Mouse (Mus musculus): ENCODE measurements around the gene Fam151a.
"Not testable (repeated sequence)": the region's sequence is repeated elsewhere in the genome, so short reads cannot be mapped to it uniquely, and the experiment has no call there.

Fam151a gene

GRCm38 (mm10) chr4:106776998-106777397, 43.3 kb downstream of the Fam151a start:
- DNase-seq (ENCODE audit: low read depth), result no peak

- DNase-seq (ENCODE audit: low read depth), result no peak
Observed at GRCm38 (mm10) chr4:106778116-106778788, 44.6 kb downstream of the Fam151a start.

GRCm38 (mm10) chr4:106780045-106780444, 46.4 kb downstream of the Fam151a start:
- DNase-seq (ENCODE audit: low read depth), result no peak

- DNase-seq (ENCODE audit: low read depth), result no peak
Observed at GRCm38 (mm10) chr4:106783137-106783536, 49.4 kb downstream of the Fam151a start.

DNA sequence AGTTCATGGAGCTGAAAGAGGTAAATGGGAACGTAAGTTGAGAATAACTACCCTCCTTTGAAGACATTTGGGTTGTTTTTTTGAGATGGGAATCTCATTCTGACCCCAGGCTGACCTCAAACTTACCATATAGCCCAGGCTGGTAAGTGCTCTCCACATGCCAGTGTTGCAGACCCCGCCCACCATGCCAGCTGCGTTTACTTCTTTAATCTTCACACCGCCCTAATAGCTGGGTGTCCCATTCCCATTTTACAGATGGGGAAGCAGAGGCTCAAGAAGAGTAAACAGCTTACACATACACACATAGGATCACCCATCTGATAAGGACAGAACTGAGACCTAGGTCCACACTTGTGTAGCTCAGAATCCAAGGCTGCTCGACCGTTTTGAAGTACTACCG, 51.1 kb downstream of the Fam151a start:
- DNase-seq (ENCODE audit: low read depth), result no peak

- no peak for DNase-seq (ENCODE audit: low read depth)
Observed at GRCm38 (mm10) chr4:106785345-106785744, 51.7 kb downstream of the Fam151a start.

DNA sequence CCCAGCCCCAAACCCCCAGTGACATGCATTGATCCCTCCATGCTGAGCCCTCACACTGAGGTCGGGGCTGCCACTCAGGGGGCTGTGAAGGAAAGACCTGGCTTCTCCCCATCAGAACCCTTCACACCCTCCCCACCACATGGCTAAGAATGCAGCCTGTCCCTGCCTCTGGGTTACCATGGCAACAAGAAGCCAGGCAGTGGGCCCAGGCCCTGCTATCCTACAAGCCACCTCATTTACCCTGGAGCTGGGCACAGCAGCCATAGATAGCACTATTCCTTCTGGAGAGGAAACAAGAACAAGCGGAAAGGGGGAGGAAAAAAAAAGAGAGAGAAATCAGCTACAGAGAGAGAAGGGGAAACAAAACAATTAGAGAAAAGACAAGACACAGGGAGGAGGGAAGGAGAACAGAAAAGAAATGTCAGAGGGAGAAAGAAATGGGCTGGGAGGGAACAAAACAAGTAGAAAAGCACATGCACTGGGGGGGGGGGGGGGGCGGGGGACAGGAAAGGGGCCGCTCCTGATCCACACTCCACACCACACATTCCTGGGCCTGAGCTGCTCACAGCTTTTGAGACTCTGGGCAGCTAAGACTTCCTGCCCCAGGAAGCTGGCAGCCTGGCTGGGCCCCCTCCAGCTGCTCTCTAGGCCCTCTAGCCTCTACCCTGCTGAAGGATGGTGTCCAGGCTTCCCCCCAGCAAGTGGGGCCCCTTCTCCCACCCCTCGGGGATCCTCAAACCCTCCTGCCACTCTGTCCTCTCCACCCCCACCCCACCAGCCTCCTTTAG, 52.3 kb downstream of the Fam151a start:
- no peak for DNase-seq (ENCODE audit: low read depth)

GRCm38 (mm10) chr4:106787830-106788229, 54.1 kb downstream of the Fam151a start:
- peak; percentile 78 for DNase-seq (ENCODE audit: low read depth)

- no peak for DNase-seq (ENCODE audit: low read depth)
Observed at GRCm38 (mm10) chr4:106788627-106789026, 54.9 kb downstream of the Fam151a start.

GRCm38 (mm10) chr4:106789705-106790104, 56.0 kb downstream of the Fam151a start:
- no peak for DNase-seq (ENCODE audit: low read depth)

DNA sequence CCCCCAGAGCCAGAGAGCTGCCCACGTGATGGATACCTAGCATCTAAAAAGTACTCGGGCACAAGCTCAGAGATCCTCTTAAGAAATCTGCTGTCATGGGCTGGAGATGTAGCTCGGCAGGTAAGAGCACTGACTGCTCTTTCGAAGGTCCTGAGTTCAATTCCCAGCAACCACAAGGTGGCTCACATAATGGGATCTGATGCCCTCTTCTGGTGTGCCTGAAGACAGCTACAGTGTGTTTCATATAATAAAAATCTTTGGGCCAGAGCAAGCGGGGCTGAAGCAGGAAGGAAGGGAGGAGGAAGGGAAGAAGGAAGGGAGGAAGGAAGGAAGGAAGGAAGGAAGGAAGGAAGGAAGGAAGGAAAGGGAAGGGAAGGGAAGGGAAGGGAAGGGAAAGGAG, 56.5 kb downstream of the Fam151a start:
- not testable (repeated sequence) for DNase-seq (ENCODE audit: low read depth)

GRCm38 (mm10) chr4:106790938-106791337, 57.2 kb downstream of the Fam151a start:
- no peak for DNase-seq (ENCODE audit: low read depth)

DNA sequence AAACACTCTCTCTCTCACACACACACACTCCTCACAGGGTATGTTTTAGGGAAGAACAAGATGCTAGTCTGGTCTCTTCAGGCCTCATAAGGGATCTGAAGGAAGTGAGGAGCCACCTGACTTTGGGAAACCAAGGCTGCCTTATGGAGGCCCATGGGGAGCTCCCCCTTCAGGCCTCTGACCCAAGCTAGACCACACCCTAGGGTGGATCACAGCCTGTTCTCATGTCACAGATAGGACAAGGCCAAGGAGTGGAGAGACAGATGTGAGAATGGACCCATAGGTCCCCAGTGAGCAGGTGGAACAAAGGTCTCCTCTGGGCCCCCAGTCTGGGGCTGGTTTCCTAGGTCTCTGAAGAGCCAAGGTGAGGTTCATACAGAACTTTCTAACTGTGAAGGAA, 58.6 kb downstream of the Fam151a start:
- no peak for DNase-seq (ENCODE audit: low read depth)

- not testable (repeated sequence) for DNase-seq (ENCODE audit: low read depth)
Observed at GRCm38 (mm10) chr4:106793826-106794225, 60.1 kb downstream of the Fam151a start.

DNA sequence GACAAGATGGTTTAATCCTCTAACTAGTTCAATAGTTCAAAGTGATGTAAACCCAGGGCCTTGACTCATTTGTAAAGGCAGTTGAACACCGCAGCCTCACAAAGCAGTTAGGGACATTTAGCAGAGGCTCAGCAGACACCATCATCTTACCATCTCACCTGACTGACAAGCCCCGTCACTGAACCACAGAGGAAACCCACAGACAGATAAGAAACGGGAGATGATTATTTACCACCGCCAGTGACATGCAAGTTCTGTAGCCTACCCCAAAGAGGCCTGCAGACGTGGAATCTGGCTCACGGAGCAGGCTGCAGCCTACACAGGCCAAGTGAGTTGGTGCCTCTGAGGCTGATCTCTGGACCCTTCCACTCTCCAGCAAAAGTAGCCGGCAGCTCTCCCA, 60.6 kb downstream of the Fam151a start:
- DNase-seq (ENCODE audit: low read depth), result peak; percentile 90

DNA sequence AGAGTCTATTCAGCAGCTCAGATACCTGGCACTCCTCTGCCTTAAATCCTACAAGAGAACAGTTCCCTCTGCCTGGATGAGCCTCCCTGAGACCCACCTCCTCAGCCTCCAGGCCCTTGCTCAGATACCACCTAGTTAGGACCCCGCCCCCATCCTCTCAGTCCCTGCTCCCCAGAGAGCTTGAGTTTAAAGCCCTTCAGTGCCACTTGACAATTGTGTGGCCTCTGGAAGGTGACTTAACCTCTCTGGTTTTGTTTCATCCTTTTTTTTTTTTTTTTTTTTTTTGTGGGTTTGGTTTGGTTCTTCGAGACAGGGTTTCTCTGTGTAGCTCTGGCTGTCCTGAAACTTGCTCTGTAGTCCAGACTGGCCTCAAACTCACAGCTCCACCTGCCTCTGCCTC, 61.6 kb downstream of the Fam151a start:
- DNase-seq (ENCODE audit: low read depth), result peak; percentile 43

Data from naive thymus-derived CD4-positive, alpha-beta T cell, adult 2 months (primary cell).